ENCODE assay signal across 9 mouse cellular contexts in genomic region chr2:58596774-58597342, GRCm38 (mm10). TPM values are rescaled to one million over a fixed set of nuclear protein-coding genes. Genes with fewer than 3 reads are reported as not detected.
A peak's percentile ranks its signal among the peaks of the same experiment; 100 is the strongest.
DNase-seq lines count a peak whose midpoint lies in the region; ATAC-seq and TF ChIP-seq lines count a peak whose summit lies in the region.
"Had no signal": no experiment of that assay in that cellular context is flagged by ENCODE, and none has a peak within 500 bp of the region (broad histone marks: within the 10 kb centered on the region; RNA-seq: fewer than 3 reads in every experiment).

No protein-coding gene starts in this region.

- H3K36me3 ChIP-seq in heart, adult 2 months (ENCODE audit: control insufficient read depth, insufficient read depth, low read length) = peaks cover 6% of the 10 kb centered on the region
- H3K36me3 ChIP-seq in heart, embryonic 10.5 days = no peaks in the 10 kb centered on the region
- H3K36me3 ChIP-seq: liver, embryonic 15.5 days had no signal

- 66% methylated on average over 17 of the region's 17 CpGs for WGBS in heart, adult 2 months
- WGBS in heart, embryonic 10.5 days = 79% methylated on average over 17 of the region's 17 CpGs

- no peak overlapping the region for H3K9ac ChIP-seq in heart, adult 2 months (ENCODE audit: low read depth, low read length)
- H3K9ac ChIP-seq: liver, embryonic 15.5 days had no signal

- intact Hi-C loops in heart, adult 2 months (cut with DNase I) = no loop called here

- H3K9me3 ChIP-seq in heart, embryonic 10.5 days = no peaks in the 10 kb centered on the region
- H3K9me3 ChIP-seq: liver, embryonic 15.5 days had no signal

- no peaks in the 10 kb centered on the region for H3K79me2 ChIP-seq in heart, adult 2 months (replicated peaks; ENCODE audit: control insufficient read depth, insufficient read depth, low read length)

- DNase-seq in heart, adult 2 months = peak; percentile 46 to 57
- DNase-seq in heart, embryonic 10.5 days (ENCODE audit: low spot score) = no peak
- peak; percentile 24 for DNase-seq in adrenal gland, postnatal 25 days
- peak; percentile 65 for DNase-seq in fibroblast of lung, adult 2 months (ENCODE audit: low read depth)
- peak; percentile 37 to 51 for DNase-seq in layer of hippocampus, postnatal 36 days
- DNase-seq in retina, embryonic 14.5 days (ENCODE audit: low spot score) = no peak
- DNase-seq in thymus, postnatal 10 days (ENCODE audit: low spot score in 2 of 2) = no peak

- TF ChIP-seq CTCF in heart, adult 2 months (IDR thresholded peaks at IDR 0.05) = no peak

- ATAC-seq in megakaryocyte progenitor cell, adult 5-6 weeks (replicated peaks; ENCODE audit: poor library complexity) = no peak

- H3K27me3 ChIP-seq in heart, adult 2 months (ENCODE audit: control insufficient read depth, insufficient read depth, low read length) = no peaks in the 10 kb centered on the region
- H3K27me3 ChIP-seq in heart, embryonic 10.5 days (ENCODE audit: insufficient read depth, poor library complexity, severe bottlenecking) = no peaks in the 10 kb centered on the region
- H3K27me3 ChIP-seq: liver, embryonic 15.5 days had no signal

- no peak overlapping the region for H3K4me3 ChIP-seq in heart, adult 2 months
- no peak overlapping the region for H3K4me3 ChIP-seq in heart, embryonic 10.5 days
- H3K4me3 ChIP-seq: liver, embryonic 15.5 days had no signal

- no peak overlapping the region for H3K27ac ChIP-seq in heart, adult 2 months
- no peak overlapping the region for H3K27ac ChIP-seq in heart, embryonic 10.5 days
- H3K27ac ChIP-seq: liver, embryonic 15.5 days had no signal

- peaks cover 5% of the 10 kb centered on the region for H3K4me1 ChIP-seq in heart, adult 2 months (ENCODE audit: control insufficient read depth, insufficient read depth, low read length)
- peaks cover 15% of the 10 kb centered on the region for H3K4me1 ChIP-seq in heart, embryonic 10.5 days
- H3K4me1 ChIP-seq: liver, embryonic 15.5 days had no signal

- no peak for TF ChIP-seq EP300 in heart, adult 2 months (IDR thresholded peaks at IDR 0.05; ENCODE audit: insufficient read depth, low read depth, low read length)

- no peak for TF ChIP-seq POLR2A in heart, adult 2 months (IDR thresholded peaks at IDR 0.05; ENCODE audit: insufficient read depth, low read depth, low read length)

RNA-seq across cellular contexts. Expression of gene Upp2, which starts 29.8 kb away (rescaled TPM):
- 1 to 10 TPM; 2.2 to 3.3 TPM for total RNA-seq in heart, adult 2 months (2021)
- polyA plus RNA-seq in heart, adult 2 months (2012; rRNA removed) = 3.0 and 5.1 TPM in 2 replicates
- 5.8 and 8.2 TPM in 2 replicates for polyA plus RNA-seq in heart, embryonic 10.5 days (2016; fragmentation: Nextera tagmentation; extraction: Ambion mirVana)
- total RNA-seq in adrenal gland, postnatal 25 days (2021) = 13.8 and 17.9 TPM in 2 replicates
- 10 to 100 TPM; 32.0 to 35.9 TPM for total RNA-seq in layer of hippocampus, postnatal 36 days (2021)
- total RNA-seq in megakaryocyte progenitor cell, adult 5-6 weeks (2015) = 0.37 and 0.64 TPM in 2 replicates
- total RNA-seq in megakaryocyte progenitor cell, adult 5-6 weeks (2017) = not detected in 2 replicates

RNA-seq across cellular contexts. Expression of gene Acvr1, which starts 29.9 kb away (rescaled TPM):
- 10 to 100 TPM; 14.6 to 15.7 TPM for total RNA-seq in heart, adult 2 months (2021)
- 7.4 and 12.1 TPM in 2 replicates for polyA plus RNA-seq in heart, adult 2 months (2012; rRNA removed)
- 9.4 and 11.1 TPM in 2 replicates for polyA plus RNA-seq in heart, embryonic 10.5 days (2016; fragmentation: Nextera tagmentation; extraction: Ambion mirVana)
- 40.1 and 50.7 TPM in 2 replicates for total RNA-seq in adrenal gland, postnatal 25 days (2021)
- 10 to 100 TPM; 46.4 to 50.5 TPM for total RNA-seq in layer of hippocampus, postnatal 36 days (2021)
- total RNA-seq in megakaryocyte progenitor cell, adult 5-6 weeks (2015) = 2.3 and 3.5 TPM in 2 replicates
- 0.87 and 0.88 TPM in 2 replicates for total RNA-seq in megakaryocyte progenitor cell, adult 5-6 weeks (2017)

Comparison
In these comparisons a context has a peak if more than half of its experiments do, and no peak if none do; other contexts are left out.
1. DNase-seq: peak in heart, adult 2 months (2 of 2), adrenal gland, postnatal 25 days (single experiment), fibroblast of lung, adult 2 months (single experiment) and layer of hippocampus, postnatal 36 days (2 of 2); none in heart, embryonic 10.5 days (single experiment), retina, embryonic 14.5 days (single experiment) and thymus, postnatal 10 days (0 of 2).